Mouse (Mus musculus): ENCODE results near the gene Myo5c.

- TF ChIP-seq CTCF (IDR thresholded peaks at IDR 0.05; ENCODE audit: control insufficient read depth, insufficient read depth, low read length), result no peak
- TF ChIP-seq POLR2A (IDR thresholded peaks at IDR 0.05; ENCODE audit: borderline replicate concordance, control insufficient read depth, low read depth, low read length), result no peak
These were observed 2.5 kb downstream of the Myo5c start for GRCm38 (mm10) chr9:75234271-75234741.
